Mouse (Mus musculus): Measurements from ENCODE around the gene Taar7d.
A peak's percentile ranks its signal among the peaks of the same experiment; 100 is the strongest.
"Not testable (repeated sequence)": the region's sequence is repeated elsewhere in the genome, so short reads cannot be mapped to it uniquely, and the experiment has no call there.

The Taar7d gene

DNA sequence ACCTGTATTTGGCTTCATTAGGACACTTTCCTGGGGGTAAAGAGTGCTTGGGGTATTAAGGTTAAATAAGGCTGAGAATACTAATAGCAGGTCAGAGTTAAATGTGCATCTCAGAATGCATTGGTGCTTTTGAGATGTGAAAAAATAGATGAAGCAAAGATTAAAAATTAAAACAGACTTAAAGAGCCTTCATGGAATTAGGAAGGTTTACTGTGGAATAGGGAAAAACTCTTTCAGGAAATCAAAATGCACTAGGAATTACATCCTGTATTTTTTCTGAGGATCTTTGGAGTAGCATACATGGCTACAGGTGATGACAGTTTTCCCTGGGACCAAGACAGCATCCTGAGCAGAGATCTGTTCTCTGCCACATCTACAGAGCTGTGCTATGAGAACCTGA is at the start of gene Taar7d:
Taar7d (plus strand) TSS at position 301 of the 400 bp plus-strand sequence.
- DNase-seq, result no peak

DNA sequence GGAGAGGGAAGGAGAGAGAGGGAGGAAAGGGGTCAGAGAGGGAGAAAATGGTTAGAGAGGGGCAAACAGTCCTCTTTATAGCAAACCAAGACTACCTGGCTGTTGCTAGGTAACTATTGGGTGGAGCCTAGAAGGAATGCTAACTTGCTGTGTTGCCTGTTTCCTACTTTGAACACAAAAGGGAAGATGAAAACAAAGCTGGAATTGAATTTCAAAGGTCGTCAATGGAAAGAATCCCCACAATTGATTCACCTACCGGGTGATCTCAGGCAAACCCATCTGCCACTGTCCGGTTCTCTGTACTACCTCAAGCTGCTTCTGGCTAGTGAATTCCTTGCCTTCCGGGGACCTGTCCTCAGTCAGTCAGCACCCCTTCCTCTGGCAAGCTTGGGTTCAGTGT is 49.1 kb upstream of the Taar7d start:
- DNase-seq, result no peak

DNA sequence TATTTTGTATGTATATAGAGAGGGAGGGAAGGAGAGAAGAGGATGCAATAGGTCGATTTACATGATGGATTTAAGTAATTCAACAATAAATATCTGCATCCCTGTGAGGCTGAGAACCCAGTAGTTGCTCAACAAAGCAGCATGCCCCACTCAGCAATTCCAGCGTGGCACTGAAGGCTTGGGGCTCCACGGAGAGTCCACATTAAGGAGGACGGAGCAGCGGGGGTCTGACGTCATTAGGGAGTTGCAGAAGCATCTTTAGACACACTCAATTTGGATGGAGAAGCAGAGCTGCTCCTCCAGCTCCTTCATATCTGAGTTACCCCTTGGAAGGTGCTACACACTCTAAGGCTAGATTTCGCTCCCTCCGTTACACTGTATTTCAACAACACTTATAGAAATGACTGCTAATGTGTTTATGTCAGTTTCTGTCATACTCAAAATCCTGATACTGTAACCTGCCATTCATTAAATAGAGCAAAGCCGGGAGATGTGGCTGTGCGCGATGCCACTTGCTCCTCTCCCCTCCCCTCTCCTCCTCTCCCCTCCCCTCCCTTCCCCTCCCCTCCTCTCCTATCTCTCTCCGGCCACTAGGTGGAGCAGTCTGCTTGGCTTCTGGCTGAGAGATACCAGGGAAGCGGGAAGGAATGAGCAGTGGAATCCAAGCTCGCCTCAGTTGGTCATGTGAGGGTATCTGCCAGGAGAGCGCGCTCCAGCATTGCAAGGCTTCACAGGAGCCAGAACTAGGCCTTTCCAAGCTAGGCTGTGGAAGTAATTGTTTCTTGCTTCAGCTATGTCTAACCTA is 47.9 kb upstream of the Taar7d start:
- DNase-seq, result peak; percentile 71

DNA sequence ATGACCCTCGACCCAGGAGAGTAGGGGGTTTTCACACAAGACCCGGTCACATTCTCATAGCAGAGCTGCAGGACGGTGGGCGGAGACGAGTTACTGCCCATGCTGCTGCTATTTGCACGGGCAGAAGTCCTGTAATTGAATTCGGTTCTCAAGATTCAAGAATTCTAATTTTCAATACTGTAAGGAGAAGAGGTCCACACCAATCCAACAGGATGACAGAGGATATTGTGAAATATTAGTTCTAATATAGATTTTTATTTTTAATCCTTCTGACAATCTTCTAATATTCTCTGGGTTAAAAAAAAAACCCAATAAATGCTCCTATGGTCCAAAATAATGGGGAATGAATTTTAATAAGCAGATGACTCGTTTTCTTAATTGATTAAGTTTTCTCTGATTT is 41.5 kb upstream of the Taar7d start, which contains the start of gene Taar6:
Taar6 (minus strand) TSS at position 101 of the 400 bp plus-strand sequence.
- no peak for DNase-seq

DNA sequence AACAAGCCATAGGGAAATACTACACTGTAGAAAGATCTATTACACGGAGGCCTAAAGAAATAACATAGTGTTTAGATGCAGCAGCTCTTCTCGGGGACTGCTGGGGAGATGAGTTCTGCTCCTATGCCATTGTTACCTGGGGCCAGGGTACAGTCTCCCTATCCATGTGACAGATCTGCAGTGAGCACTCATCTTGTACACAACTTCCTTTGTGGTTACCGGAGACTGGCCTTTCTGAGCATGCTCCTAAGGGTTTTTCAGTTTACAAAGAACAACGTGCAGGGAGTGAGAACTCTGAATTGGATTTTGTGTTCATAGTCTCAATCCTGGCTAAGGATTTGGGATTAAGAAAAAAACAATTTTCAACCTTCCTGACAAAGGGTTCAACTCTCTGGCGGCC is 40.6 kb upstream of the Taar7d start:
- no peak for DNase-seq

DNA sequence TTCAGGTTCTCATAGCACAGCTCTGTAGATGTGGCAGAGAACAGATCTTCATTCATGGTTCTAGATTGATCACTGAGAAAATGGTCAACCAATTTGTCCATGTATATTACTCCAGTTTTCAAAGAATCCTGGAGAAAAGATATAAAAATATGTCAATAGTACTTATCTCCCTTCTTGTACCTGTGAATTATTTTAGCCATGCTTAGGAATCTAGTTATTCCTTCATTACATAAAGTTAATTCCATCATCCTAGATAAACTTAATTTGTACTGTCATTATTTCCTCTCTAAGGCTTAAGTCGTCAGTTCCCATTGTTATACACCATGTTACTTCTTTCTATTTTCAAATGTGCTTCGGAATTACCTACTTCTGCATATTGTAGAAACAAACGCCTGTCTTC is 33.6 kb upstream of the Taar7d start, which contains the start of gene Taar7a:
Taar7a (minus strand) TSS at position 101 of the 400 bp plus-strand sequence.
- DNase-seq, result no peak

DNA sequence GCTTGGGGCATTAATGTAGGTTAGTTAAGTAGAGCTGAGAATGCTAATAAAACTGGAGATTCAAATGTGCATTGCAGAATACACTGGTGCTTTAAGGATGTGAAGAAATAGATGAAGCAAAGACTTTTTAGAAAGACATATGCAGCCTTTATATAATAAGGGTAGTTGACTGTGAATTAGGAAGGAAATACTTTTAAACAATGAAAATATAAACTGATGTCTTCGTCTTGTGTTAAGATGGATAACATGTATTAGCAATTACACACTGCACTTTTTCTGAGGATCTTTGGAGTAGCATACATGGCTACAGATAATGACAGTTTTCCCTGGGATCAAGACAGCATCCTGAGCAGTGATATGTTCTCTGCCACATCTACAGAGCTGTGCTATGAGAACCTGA is 27.4 kb upstream of the Taar7d start, which contains the start of gene Taar7b:
Taar7b (plus strand) TSS at position 301 of the 400 bp plus-strand sequence.
- no peak for DNase-seq

DNA sequence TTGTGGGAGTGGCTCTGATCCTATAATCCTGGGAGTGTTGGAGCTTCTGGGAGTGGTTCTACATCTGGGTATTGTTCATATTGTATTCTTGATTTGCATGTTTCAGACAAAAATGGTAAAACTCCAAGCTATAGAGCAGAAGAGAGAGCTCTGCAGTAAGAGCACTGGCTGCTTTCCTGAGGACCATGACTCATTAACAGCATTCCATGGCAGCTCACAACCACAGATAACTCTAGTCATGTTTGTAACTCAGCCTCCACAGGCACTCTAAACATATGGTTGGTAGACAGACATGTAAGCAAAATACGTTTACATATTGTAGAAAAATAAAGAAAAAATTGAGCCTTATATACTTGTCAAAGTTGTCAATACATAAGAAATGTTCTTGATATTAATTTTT is 20.6 kb upstream of the Taar7d start:
- DNase-seq, result no peak

DNA sequence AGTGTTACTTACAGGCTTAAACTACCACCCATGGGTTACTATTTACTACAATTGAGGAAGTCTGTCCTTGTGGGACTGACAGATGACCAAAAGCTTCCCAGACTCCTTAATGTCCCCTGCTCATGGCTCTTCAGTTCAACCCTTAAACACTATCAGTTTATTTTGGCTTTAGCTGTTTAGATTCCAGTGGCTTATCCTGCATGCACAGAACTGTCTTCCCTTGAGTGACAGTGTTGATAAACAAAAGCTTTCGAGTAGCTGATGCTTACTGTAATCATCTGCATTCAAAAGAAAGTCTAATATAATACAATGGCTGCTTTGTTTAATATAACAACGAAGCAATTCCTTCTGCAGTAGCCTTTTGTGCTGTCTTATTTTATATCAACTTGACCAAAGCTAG is 20.0 kb upstream of the Taar7d start:
- no peak for DNase-seq

DNA sequence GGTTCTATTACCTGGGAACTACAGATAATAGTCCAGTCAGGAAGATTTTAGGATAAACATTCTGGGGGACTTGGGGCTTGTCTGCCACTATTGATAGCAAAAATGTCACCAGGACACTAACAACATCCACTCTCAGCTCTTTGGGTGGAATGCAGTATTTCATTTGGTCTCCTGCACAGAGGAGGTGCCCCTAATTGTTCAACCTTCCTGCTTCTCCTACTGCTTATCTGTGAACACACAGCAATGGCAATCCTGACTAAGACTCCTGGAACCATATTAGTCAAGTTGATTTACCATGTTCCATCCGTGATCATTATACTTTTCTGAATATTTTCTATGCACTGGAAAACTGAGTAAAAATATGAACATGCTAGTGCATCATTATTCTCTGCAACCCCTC is 18.9 kb upstream of the Taar7d start:
- no peak for DNase-seq

DNA sequence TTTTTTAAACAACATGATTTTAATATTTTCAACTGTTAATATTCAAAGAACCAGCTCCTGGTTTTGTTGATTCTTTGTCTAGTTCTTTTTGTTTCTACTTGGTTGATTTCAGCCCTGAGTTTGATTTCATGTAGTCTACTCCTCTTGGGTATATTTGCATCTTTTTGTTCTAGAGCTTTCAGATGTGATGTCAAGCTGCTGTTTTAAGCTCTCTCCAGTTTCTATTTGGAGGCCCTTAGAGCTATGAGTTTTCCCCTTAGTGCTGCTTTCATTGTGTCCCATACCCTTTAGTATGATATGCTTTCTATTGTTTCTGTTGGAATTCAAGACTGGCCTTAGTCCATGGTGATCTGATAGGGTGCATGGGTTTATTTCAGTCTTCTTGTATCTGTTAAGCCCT is 4.3 kb downstream of the Taar7d start:
- DNase-seq, result no peak

DNA sequence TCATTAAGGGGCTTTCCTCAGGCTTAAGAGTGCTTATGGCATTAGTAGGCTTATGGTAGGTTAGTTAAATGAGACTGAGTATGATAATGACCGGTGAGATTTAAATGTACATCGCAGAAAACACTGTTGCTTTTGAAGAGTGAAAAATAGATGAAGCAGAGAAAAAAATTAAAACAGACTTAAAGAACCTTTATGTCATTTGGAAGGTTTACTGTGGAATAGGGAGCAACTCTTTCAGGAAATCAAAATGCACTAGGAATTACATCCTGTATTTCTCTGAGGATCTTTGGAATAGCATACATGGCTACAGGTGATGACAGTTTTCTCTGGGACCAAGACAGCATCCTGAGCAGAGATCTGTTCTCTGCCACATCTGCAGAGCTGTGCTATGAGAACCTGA is 10.3 kb downstream of the Taar7d start, which contains the start of gene Taar7e:
Taar7e (plus strand) TSS at position 301 of the 400 bp plus-strand sequence.
- DNase-seq, result no peak

DNA sequence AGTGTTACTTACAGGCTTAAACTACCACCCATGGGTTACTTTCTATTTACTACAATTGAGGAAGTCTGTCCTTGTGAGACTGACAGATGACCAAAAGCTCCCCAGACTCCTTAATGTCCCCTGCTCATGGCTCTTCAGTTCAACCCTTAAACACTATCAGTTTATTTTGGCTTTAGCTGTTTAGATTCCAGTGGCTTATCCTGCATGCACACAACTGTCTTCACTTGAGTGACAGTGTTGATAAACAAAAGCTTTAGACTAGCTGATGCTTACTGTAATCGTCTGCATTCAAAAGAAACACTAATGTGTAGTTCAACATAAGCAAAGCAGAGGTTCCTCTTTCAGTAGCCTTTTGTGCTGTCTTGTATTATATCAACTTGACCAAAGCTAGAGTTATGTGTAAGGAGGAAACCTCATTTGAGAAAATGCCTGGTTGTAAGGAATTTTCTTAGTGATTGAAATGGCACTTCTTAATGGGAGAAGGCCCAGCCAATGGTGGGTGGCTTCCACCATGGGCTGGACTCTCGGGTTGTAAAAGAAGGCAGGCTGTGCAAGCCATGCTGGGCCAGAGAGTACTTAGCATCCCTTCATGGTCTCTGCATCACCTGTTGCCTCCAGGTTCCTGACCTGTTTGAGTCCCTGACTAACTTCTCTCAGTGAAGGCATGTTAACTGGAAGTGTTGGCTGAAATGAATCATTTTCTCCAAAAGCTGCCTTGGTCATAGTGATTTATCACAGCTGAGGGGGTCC is 13.3 kb downstream of the Taar7d start:
- DNase-seq, result no peak

DNA sequence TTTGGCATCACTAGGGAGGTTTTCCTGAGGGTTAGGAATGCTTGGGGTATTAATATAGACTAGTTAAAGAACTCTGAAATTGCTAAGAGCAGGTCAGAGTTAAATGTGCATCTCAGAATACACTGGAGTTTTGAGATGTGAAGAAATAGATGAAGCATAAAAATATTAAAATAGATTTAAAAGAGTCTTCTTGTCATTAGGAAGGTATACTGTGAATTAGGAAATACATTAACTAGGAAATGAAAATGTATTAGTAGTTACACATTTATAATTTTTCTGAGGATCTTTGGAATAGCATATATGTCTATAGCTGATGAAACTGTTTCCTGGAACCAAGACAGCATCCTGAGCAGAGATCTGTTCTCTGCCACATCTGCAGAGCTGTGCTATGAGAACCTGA is 22.2 kb downstream of the Taar7d start, which contains the start of gene Taar7f:
Taar7f (plus strand) TSS at position 301 of the 400 bp plus-strand sequence.
- DNase-seq, result no peak

DNA sequence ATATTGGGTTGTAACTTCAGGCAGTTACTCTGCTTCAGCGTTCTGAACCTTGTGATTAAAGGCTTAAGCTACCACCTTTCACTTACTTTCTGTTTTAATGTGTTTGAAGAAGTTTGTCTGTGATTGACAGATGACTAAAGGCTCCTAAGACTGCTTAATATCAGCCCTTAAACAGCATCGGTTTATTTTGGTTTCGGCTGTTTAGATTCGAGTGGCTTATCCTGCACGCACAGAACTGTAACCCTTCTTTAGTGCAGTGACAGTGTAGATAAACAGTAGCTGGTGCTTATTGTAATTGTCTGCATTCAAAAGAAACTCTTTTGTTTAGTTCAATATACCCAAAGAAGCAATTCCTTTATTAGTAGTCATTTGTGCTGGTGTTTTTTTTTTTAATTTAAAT is 25.0 kb downstream of the Taar7d start:
- DNase-seq, result no peak

DNA sequence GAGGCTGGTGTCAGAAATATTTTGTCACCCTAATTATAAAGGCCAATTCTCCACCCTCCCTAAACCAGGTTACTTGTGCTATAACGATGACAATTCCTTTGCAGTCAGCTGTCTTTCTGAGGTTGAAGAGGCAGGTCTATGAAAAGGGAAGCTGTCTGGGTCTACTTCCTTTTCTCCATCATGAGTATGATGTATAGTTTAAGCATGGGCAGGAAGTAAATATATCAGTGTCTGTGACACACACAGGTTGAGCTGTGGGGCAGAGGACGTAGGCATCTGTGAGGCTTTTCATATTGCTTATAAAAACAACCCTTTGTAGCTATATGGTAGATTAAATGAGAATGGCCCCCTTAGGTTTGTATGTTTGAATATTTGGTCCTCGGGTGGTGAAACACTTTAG is 32.0 kb downstream of the Taar7d start:
- no peak for DNase-seq

DNA sequence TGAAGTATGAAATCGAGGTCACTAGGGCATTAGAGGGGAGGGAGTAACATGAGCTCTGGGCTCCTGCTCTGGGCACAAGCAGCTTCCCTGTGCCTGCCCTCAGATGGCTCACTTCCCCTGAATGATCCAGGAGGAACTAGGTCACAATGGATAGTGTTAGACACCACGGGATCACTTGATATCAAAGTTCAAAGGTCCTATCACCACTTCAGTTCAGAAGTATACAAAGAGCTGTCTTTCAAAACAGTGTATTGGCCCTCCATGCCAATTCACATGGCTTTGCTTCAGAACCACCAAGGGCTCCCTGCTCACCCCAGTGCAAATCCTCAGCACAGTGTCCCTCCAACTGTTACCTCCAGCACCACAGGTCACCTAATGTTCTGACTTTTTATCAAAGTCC is 47.7 kb downstream of the Taar7d start:
- DNase-seq, result not testable (repeated sequence)

DNA sequence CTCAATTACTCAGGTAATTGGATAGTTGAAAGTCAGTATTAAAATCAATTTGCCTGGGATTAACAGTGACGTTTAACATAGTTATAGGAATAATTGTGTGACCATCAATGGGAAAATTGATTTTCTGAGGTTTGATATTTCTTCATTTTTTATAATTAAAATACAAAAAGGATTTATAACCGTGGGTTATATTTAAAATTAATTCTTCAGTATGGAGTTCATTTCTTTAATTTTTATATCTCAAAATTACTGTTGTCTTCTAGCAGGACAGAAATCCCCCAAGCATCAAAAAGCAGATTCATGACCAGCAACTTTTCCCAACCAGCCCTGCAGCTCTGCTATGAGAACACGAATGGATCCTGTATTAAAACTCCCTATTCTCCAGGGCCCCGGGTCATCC is 49.2 kb downstream of the Taar7d start, which contains the start of gene Taar8a:
Taar8a (plus strand) TSS at position 301 of the 400 bp plus-strand sequence.
- DNase-seq, result not testable (repeated sequence)

All from right cerebral cortex, adult 18-20 months (tissue).